Mouse (Mus musculus) CD8-positive naive resting alpha-beta T cell, adult 2 months (primary cell): ENCODE measurements around the gene Sdhaf2.

ENCODE experiments used
- DNase-seq, 2 experiments: peaks; one replicate each; pipeline ENCODE4 v3.0.0; 2022; ENCODE audit warnings: low read depth in 2 of 2, low spot score in 2 of 2

Sdhaf2 gene

DNA sequence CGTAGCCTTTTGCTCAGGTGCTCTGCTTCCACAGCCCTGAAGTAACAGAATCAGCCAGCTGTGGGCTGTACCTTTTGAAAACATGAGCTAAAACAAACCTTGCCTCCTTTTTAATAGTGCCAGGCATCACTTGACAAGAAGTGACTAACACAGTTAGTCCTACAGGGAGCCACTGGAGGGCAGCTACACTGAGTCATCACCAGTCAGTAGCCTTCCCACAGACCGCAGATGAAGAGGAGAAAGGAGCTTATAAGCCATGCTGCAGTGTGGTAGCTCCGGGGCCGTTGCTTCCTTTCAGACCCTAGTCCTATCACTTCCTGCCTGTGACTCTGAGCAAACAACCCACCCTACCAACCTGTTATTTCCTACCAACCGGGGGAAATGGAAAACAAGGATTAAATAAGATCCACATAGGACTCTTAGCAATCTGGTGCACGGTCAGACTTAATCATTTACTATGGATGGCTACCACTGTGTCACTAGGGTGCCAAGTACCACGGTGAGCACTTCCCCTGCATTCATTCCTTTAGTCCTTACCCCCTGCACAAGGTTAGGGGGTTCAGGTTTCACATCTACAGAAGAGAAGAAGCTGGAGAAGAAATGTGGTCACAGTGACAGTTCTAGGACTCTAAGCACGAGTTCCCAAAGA, 28.3 kb downstream of the Sdhaf2 start:
- DNase-seq: no peak

DNA sequence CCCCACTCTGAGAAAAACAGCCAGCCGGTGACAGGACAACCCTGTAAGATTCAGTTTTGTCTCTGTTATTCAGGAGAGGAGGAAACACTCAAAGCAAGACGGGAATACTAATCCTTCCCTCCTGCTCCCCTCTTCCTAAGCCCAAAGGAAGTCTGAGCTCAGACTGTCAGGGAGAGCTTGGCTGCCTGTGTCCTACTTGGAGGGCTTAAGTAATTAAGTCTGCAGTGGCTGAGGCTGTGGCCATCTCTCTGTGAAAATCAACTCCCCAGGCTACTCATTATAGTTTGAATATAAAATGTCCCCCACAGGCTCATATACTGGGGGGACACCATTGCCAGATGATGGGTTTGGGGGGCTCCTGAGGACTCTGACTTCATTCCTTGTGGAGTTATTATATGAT, 29.0 kb downstream of the Sdhaf2 start:
- no peak for DNase-seq

DNA sequence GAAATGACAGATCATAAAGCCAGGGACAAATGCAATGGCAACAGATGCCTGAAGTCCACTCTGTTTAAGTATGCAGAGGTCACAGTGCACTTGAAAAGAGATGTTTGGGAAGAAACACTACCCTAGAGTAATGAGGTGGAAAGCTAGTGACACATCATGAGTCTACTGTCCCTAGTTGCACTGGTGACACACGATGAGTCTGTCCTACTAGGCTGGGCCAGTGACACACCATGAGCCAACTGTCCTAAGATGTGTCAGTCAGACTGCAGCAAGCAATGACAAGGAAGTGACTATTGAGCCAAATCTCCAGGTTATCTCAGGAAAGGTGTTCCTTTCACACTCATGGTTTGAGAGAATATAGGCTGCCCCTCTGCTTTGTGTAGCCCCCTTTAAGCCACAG, 30.3 kb downstream of the Sdhaf2 start:
- DNase-seq: no peak

DNA sequence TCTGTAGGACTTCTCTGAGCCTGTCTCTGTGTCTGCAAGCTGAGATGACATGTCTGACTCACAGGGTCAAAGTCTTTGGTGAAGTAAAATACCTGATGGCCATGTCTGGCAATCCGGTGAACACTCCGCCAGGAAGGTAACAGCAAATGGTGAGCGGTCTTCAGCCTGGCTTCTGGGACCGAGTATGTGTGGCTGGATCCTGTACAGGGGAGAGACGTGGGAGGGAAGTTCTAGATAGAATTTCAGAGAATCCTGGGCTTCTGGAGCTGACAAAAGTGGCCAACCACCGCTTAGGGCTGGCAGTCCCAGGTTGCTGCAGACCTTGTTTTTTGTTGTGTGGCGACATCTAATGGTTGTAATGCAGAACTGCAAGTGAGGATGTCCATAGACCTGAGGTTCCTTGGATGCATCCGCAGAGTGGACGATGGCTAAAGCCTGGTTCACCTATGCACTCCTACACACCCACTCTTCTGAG, 39.6 kb downstream of the Sdhaf2 start:
- peak in 1 of 2 experiments; percentile 25 for DNase-seq

- no peak for DNase-seq
These were observed 43.2 kb downstream of the Sdhaf2 start, which contains the start of gene Ppp1r32 for GRCm38 (mm10) chr19:10482703-10483102. TSS of gene Ppp1r32 (minus strand) at chr19:10482928.

DNA sequence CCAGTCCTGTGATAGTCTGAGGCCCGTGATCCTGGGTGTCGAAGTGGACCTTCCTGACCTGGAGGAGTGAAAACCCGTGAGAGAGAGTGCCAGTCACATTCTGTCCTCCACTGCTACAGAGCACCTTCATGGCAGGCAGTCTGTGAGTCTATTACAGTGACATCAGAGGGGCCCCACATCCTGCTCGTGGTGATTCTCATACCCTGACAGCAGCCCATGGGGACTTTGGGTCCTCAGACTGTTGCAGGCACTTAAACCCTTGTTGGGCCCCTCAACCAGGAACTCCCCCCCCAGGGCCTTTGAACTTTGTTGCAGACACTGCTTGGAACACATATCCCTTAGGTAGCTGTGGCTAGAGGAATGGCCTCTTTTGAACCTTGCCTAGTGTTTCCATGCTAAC, 46.4 kb downstream of the Sdhaf2 start:
- DNase-seq: no peak

DNA sequence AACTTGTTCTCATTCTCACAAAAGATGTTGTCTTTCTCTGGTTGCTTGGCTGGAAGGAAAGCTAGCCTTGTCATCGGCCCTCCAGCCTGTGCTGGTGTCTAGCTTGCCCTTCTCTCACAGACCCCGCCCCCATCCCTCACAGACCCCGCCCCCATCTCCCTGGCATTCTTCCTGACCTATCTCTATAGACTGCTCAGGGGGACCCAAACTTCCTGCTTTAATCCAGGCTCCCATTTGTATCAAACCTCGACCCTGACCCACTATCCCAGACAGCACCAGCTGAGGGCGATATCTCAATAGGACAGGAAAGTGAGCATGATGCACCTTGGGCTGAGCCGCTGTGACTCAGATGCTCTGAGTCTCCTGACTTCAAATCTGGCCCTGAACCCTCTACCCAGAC, 52.2 kb downstream of the Sdhaf2 start:
- DNase-seq: no peak

DNA sequence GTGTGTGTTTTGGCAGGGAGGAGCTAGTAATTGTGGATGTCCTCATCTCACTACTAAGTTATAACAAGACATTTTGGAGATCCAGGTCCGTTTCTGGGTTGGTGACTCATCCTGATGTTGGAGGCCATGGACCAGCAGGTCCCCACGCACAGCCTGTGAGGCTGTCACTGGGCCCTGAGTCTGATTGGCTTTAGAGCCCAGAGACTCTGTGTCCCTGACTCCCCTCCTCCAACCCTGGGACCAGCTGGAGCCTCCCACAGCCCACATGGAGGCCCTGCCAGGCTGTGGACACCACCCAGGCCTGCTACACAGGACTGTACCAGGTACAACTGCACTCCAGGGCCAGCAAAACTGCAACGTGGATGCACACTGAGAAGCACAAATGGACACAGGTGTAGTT, 53.0 kb downstream of the Sdhaf2 start:
- no peak for DNase-seq

GRCm38 (mm10) chr19:10469171-10469658, 56.7 kb downstream of the Sdhaf2 start:
- no peak for DNase-seq

- no peak for DNase-seq
These were observed 61.5 kb downstream of the Sdhaf2 start for GRCm38 (mm10) chr19:10464427-10464826.

DNA sequence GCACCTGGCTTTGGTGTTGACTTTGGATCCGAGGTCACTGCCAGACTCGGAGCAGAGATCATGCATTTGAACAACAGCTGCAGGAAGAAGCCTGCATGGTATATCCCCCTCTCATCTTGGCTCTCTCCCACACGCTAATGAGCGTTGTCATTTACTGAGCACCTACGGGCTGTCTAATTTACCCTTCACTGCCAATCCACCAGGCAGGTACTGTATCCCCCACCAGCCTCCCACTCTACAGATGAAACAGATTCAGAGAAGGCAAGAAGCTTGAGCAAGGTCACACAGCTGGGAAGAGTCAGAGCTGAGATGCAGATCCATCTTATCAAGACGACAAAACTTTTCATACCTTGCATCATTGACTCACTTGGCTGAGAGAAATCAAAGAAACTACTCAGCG, 64.4 kb downstream of the Sdhaf2 start:
- DNase-seq: no peak

- no peak for DNase-seq
These were observed 66.0 kb downstream of the Sdhaf2 start for GRCm38 (mm10) chr19:10459907-10460306.

DNA sequence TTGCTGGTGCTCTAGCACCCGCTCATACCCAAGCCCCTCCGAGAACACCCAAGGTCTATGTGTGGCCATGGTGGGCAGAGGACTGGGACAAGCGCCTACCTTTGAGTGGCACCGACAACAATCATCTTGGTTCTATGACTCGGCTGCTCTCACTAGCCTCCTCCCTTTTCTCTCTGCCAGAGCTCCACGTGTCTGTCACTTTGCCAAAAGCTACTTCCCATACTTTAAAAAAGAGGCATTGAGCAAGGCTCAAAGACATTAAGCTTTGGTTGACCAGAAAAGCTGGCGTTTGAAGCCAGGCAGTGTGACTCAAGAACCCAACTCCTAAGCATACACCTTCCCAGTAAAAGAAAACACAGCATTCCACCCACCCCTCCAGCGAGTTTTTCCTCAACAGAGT, 67.8 kb downstream of the Sdhaf2 start:
- DNase-seq: no peak

- DNase-seq: no peak
These were observed 68.5 kb downstream of the Sdhaf2 start for GRCm38 (mm10) chr19:10457484-10457800.

DNA sequence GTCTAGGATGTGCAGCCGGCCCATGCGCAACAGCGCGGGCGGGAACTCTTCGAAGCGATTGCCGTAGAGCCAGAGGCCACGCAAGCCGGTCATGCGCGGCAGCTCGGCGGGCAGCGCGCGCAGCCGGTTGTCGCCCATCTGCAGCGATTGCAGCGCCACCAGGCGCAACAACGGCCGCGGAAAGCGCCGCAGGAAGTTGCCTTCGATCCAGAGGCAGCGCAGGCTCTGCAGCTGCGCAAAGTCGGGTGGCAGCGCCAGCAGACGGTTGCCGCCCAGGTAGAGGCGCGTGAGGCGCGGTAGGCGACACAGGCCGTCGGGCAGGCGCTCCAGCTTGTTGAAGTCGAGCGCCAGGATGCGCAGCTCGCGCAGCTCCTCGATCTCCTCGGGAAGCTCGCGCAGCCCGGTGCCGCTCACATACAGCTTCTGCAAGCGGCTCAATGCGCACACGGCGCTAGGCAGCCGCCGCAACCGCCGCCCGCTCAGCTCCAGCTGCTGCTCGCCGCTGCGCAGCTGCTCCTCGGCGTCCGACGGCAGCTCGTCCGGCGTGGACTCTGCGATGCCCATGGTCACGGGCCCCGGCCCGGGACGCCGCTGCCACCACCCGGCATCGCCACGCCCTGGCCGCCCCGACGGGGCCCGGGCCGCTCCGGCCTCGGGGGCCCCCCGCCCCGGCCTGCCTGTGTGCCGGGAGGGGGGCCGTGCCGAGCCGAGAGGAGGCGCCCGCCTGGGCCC, 69.0 kb downstream of the Sdhaf2 start, which contains the start of gene Lrrc10b:
Lrrc10b (minus strand) TSS at position 722 of the 732 bp plus-strand sequence.
- DNase-seq: no peak

GRCm38 (mm10) chr19:10455437-10455806, 70.5 kb downstream of the Sdhaf2 start:
- no peak for DNase-seq

- DNase-seq: no peak
These were observed 71.1 kb downstream of the Sdhaf2 start for GRCm38 (mm10) chr19:10454718-10455436.
